7 mouse cellular contexts compared by ENCODE assay signal in the genomic region with DNA sequence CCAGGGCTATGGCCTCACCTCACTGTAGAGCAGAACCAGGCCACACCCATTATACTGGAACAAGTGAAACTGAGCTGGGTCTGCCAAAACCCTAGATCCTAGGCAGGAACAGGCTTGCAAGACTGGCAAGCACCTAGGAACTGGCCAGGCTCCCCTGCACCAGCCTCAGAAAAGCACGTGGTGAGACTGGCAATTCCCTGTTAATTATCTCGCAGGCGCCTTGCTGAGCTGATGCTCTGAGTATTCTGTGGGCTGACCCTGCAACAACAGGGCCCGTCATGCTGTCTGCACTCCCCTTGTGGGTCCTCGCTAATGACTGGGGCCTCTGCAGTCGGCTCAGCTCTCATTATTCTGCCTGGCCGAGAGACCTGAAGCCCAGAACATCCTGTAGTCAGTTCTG. TPM values are rescaled to one million over a fixed set of nuclear protein-coding genes. Genes with fewer than 3 reads are reported as not detected.
A peak's percentile ranks its signal among the peaks of the same experiment; 100 is the strongest.
DNase-seq lines count a peak whose midpoint lies in the region; ATAC-seq and TF ChIP-seq lines count a peak whose summit lies in the region.

No protein-coding gene starts in this region.

- peak; percentile 37 for DNase-seq in liver, adult 2 months (ENCODE audit: extremely low read depth, low read depth, low spot score)
- DNase-seq in liver, postnatal 0 days = no peak
- DNase-seq in cerebellum, postnatal 14 days = peak; percentile 63 to 70
- no peak for DNase-seq in heart, embryonic 10.5 days (ENCODE audit: low spot score)
- no peak for DNase-seq in yolk sac, embryonic 10.5 days (ENCODE audit: low spot score)
- no peak for DNase-seq in kidney, adult 8-10 months

- H3K79me2 ChIP-seq in liver, adult 2 months (ENCODE audit: control insufficient read depth, insufficient read depth, low read length) = 0 out of 2 replicates have a peak, but pooled peaks cover 2% of the 10 kb centered on the region

- H3K27ac ChIP-seq in liver, adult 2 months (replicated peaks; ENCODE audit: insufficient read depth, low read depth, low read length) = no peak overlapping the region
- no peak overlapping the region for H3K27ac ChIP-seq in liver, postnatal 0 days (ENCODE audit: low read depth)
- H3K27ac ChIP-seq in heart, embryonic 10.5 days = peak overlapping the region; percentile 44; the same call in 1 of the 2 replicates
- peak overlapping the region; percentile 52 for H3K27ac ChIP-seq in olfactory bulb, adult 2 months (ENCODE audit: insufficient read depth, low read depth, low read length)

- no peak for TF ChIP-seq CTCF in liver, adult 2 months (IDR thresholded peaks at IDR 0.05; ENCODE audit: low read depth, low read length)
- TF ChIP-seq CTCF in liver, postnatal 0 days (IDR thresholded peaks at IDR 0.05; ENCODE audit: low read depth) = no peak
- TF ChIP-seq CTCF in olfactory bulb, adult 2 months (IDR thresholded peaks at IDR 0.05; ENCODE audit: insufficient read depth, low read depth, low read length) = no peak

- H3K4me3 ChIP-seq in liver, adult 2 months (ENCODE audit: insufficient read depth, low read depth, low read length) = no peak overlapping the region
- H3K4me3 ChIP-seq in liver, postnatal 0 days (ENCODE audit: low read depth, low read length) = no peak overlapping the region
- no peak overlapping the region for H3K4me3 ChIP-seq in heart, embryonic 10.5 days
- H3K4me3 ChIP-seq in olfactory bulb, adult 2 months (ENCODE audit: insufficient read depth, low read depth, low read length) = no peak overlapping the region

- no peak overlapping the region for H3K9ac ChIP-seq in liver, adult 2 months (ENCODE audit: low read depth, low read length)
- no peak overlapping the region for H3K9ac ChIP-seq in liver, postnatal 0 days (replicated peaks)

- H3K36me3 ChIP-seq in liver, adult 2 months (ENCODE audit: control insufficient read depth, insufficient read depth, low read length) = peaks cover 3% of the 10 kb centered on the region; the same call in 1 of the 2 replicates
- peaks cover 27% of the 10 kb centered on the region for H3K36me3 ChIP-seq in liver, postnatal 0 days (replicated peaks; ENCODE audit: insufficient read depth, low read length)
- H3K36me3 ChIP-seq in heart, embryonic 10.5 days = peaks cover 58% of the 10 kb centered on the region

- TF ChIP-seq POLR2A in liver, adult 2 months (IDR thresholded peaks at IDR 0.05; ENCODE audit: extremely low read depth, insufficient read depth, low read length) = no peak
- TF ChIP-seq POLR2A in olfactory bulb, adult 2 months (IDR thresholded peaks at IDR 0.05; ENCODE audit: insufficient read depth, low read depth, low read length) = no peak

- no peak for ATAC-seq in liver, postnatal 0 days

- no peak overlapping the region for H3K4me2 ChIP-seq in liver, postnatal 0 days (ENCODE audit: low read depth, low read length)

- peaks cover 16% of the 10 kb centered on the region for H3K4me1 ChIP-seq in liver, adult 2 months (ENCODE audit: control insufficient read depth, insufficient read depth, low read length)
- peaks cover 24% of the 10 kb centered on the region for H3K4me1 ChIP-seq in liver, postnatal 0 days (ENCODE audit: insufficient read depth)
- peaks cover 90% of the 10 kb centered on the region for H3K4me1 ChIP-seq in heart, embryonic 10.5 days
- H3K4me1 ChIP-seq in olfactory bulb, adult 2 months (ENCODE audit: control insufficient read depth, insufficient read depth, low read length) = peaks cover 55% of the 10 kb centered on the region

- no peak for TF ChIP-seq EP300 in liver, postnatal 0 days (IDR thresholded peaks at IDR 0.05; ENCODE audit: low read depth)

- WGBS in liver, adult 2 months = 91% methylated on average over 7 of the region's 7 CpGs
- 76% methylated on average over 7 of the region's 7 CpGs for WGBS in liver, postnatal 0 days (ENCODE audit: insufficient replicate concordance)
- WGBS in heart, embryonic 10.5 days = 58% methylated on average over 7 of the region's 7 CpGs
- 14% methylated on average over 7 of the region's 7 CpGs for WGBS in olfactory bulb, adult 2 months

- H3K9me3 ChIP-seq in liver, postnatal 0 days (ENCODE audit: low read length) = no peaks in the 10 kb centered on the region
- no peaks in the 10 kb centered on the region for H3K9me3 ChIP-seq in heart, embryonic 10.5 days

- H3K27me3 ChIP-seq in liver, adult 2 months (ENCODE audit: control insufficient read depth, insufficient read depth, low read length) = no peaks in the 10 kb centered on the region
- no peaks in the 10 kb centered on the region for H3K27me3 ChIP-seq in liver, postnatal 0 days (ENCODE audit: insufficient read depth, low read length)
- no peaks in the 10 kb centered on the region for H3K27me3 ChIP-seq in heart, embryonic 10.5 days (ENCODE audit: insufficient read depth, poor library complexity, severe bottlenecking)

RNA-seq across cellular contexts. Expression of gene Ppif, which starts 57.7 kb away (rescaled TPM):
- total RNA-seq in liver, adult 2 months (2014; rRNA removed) = 19.4 and 31.1 TPM in 2 replicates
- 76.3 and 80.6 TPM in 2 replicates for polyA plus RNA-seq in liver, adult 2 months (2012; rRNA removed)
- polyA plus RNA-seq in liver, postnatal 0 days (2015; fragmentation: Nextera tagmentation; extraction: Ambion mirVana) = 36.0 and 38.4 TPM in 2 replicates
- polyA plus RNA-seq in heart, embryonic 10.5 days (2016; fragmentation: Nextera tagmentation; extraction: Ambion mirVana) = 65.7 and 104 TPM in 2 replicates
- not detected in 2 replicates for polyA plus RNA-seq in olfactory bulb, adult 2 months (2012; ENCODE audit: insufficient read depth, insufficient read length, low replicate concordance, missing spikeins)

Comparison
In these comparisons a context has a peak if more than half of its experiments do, and no peak if none do; other contexts are left out.
1. DNase-seq: peak in liver, adult 2 months (single experiment) and cerebellum, postnatal 14 days (2 of 2); none in liver, postnatal 0 days (single experiment), heart, embryonic 10.5 days (single experiment), yolk sac, embryonic 10.5 days (single experiment) and kidney, adult 8-10 months (0 of 2).
2. H3K27ac ChIP-seq: peak in heart, embryonic 10.5 days (single experiment) and olfactory bulb, adult 2 months (single experiment); none in liver, adult 2 months (single experiment) and liver, postnatal 0 days (single experiment).
3. RNA of gene Ppif, which starts 57.7 kb away (polyA plus RNA-seq): 76.3 to 80.6 TPM in liver, adult 2 months, 65.7 to 104 TPM in heart, embryonic 10.5 days and 36.0 to 38.4 TPM in liver, postnatal 0 days; not detected in olfactory bulb, adult 2 months; every median in the first group is over 10 times any median in the second.